Mouse (Mus musculus) layer of hippocampus, postnatal 14 days (tissue): ENCODE data around the gene Spo11. TPM values are rescaled to one million over a fixed set of nuclear protein-coding genes. Genes with fewer than 3 reads are reported as not detected.
A peak's percentile ranks its signal among the peaks of the same experiment; 100 is the strongest.

Experiments used
- DNase-seq, 2 experiments: peaks; one replicate each; pipeline ENCODE4 v3.0.0; 2021 to 2022; ENCODE audit warnings: low spot score in 2 of 2, mixed read lengths in 1 of 2
- total RNA-seq, 2 experiments: library from RNA; stranded (reverse); gene quantifications; 2 replicates each; pipeline ENCODE4 v1.2.3; 2021

Spo11 gene
- total RNA-seq, 2 experiments from 2014 or later, result 0.24 TPM; not detected in 1

- DNase-seq, result peak in 1 of 2 experiments; percentile 26
Measured at GRCm38 (mm10) chr2:172958579-172958978, 18.9 kb upstream of the Spo11 start.

DNA sequence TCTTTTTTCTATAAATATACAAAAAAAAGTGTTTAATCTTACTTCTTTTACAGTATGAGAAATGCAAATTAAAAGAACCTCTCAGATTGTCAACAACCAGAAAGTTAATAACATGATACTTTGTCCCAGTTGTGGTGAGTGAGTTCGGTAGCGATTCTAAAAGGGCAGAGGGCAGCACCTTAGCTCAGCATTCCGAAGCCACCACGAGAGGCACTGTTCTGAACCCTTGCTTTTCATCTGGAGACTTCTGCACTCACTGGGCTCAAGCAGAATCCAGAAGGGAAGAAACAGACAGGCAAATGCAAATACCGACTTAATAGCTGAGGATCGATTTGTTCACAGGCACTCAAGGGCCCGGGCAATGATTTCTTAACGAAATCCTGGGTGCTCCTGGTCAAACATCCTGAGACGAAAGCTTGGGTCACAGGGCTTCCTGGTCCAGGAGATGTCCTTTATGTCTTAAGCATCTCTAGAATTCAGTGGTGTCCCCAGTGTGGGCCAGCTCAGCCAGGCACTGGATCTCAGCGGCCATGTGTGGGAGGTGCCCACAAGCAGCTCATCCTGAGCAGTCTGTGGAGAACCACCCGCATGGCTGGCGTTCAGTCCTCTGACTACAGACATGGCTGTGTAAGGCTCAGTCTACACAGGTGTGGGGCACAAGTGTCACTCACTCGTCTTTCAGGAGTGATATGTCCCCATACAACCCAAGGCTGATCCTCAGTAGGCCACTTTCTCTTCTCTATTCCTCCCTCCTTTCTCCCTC, 18.3 kb upstream of the Spo11 start:
- no peak for DNase-seq

- DNase-seq, result no peak
Measured at GRCm38 (mm10) chr2:172960350-172960749, 17.1 kb upstream of the Spo11 start.

DNA sequence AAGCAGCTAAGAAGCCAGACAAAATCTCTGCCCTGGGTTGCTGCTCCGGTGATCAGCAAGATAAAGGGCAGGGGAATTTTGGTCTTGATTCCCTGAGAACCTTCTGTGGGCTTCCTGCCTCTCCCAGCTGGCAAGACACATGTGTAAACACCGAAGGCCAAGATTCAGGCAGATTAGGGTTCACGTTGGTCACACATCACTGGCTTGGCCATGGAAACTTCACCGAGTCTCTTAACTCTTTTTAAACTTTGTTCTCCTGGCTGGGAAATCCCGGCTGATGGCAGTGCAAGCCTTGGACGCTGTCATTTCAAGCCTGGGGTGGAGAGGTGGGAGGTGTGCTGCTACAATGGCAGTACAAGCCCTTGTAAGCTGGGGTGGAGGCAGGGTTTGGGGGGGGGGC, 16.3 kb upstream of the Spo11 start:
- DNase-seq, result no peak

GRCm38 (mm10) chr2:172965249-172965648, 12.3 kb upstream of the Spo11 start:
- no peak for DNase-seq

DNA sequence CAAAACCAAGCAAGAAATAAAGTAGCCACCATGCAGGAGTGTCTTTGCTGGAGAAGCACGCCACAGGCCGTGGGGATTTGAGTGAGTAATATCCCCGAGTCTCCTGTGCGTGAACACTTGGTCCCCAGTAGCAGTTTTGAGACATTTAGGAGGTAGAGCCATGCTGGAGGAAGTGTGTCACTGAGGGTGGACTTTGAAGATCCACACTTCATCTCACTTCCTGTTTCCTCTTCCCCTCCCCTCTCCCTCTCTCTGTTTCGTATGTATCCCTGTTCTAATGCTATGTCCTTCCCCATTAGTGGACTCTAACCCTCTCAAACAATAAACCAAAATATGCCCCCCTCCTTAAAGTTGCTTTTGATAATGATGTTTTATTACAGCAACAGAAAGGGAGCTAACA, 11.0 kb upstream of the Spo11 start:
- no peak for DNase-seq

DNA sequence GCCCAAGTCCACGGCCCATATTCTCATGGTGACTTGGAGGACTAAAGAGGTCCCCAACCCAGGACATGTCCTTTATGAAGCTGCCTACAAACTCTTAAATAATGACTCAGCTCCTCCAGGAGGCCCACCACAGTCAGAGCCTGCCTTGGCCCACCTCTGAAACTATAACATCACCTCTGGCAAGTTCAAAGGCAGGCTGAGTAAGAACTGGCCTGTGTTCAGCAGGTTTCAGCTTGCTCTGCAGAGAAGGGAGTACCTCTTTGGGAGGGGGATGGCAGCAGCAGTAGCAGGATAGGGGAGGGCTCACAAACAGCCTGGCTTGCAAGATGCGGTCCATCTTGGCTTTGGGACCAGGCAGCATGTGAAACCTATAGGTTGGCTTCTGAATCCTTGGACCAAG, 5.6 kb upstream of the Spo11 start:
- no peak for DNase-seq

GRCm38 (mm10) chr2:172973806-172974565, 3.5 kb upstream of the Spo11 start:
- no peak for DNase-seq

DNA sequence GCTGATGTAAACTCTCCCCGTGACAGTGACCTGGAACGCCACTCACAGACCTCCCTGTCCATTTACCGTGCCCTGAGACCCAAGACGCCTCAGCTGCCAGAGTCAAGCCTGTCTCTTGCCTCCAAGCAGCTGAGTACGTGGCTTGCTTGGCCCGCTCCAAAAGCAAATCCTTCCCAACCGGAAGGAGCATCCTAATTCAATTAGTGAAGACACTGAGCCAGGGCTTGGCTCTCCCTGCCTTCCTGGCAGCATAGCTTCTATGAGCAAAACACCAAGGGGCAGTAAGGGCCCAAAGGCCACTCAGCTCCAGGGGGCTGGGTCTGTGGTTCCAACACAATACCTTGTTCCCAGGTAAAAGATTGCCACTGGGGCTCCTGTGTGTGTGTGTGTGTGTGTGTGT, 2.8 kb upstream of the Spo11 start:
- no peak for DNase-seq

- no peak for DNase-seq
Measured at GRCm38 (mm10) chr2:172975159-172975558, 2.3 kb upstream of the Spo11 start.

- DNase-seq, result no peak
Measured at GRCm38 (mm10) chr2:172976661-172977238, 750 bp upstream of the Spo11 start.

- no peak for DNase-seq
Measured at GRCm38 (mm10) chr2:172978131-172978633, 682 bp downstream of the Spo11 start.

- no peak for DNase-seq
Measured at GRCm38 (mm10) chr2:172979666-172980345, 2.3 kb downstream of the Spo11 start.

DNA sequence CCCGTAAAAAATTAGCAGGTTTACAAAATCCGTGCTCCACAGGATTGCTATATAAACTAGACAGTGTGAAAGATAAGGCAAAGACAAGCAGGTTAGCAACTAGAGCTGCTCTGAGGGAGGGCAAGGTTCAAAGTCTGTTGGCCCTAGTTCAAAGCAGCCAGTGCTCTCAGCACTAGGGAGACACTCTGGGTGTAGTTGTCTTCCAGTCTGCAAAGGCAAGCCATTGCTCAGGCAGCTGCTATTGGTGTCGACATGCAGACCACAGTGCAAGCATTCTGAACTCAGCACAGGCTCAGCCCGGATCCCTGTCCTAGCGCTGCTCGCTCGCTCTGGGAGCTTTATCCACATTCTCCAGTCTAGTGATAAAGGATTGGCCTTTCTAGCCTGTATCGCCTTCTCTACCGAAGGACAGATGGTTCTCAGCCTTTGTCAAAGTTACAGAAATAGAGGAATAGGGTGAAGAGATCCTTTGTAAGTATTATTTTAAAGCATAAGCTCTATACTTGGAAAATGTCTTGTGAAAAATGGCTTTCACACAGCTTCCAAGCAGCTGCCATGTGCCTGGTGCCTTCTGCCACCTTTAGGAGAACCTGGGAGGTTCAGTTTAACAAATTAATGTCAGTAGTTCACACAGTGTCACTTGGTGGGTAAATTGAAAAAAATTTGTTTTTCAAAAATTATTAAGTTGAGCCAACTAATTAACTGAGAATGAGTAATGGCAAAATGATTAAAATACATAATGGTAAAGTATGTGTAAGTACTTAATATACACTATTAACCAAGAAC, 5.5 kb downstream of the Spo11 start:
- no peak for DNase-seq

- DNase-seq, result no peak
Measured at GRCm38 (mm10) chr2:172990161-172990560, 12.7 kb downstream of the Spo11 start.

GRCm38 (mm10) chr2:172996207-172996606, 18.7 kb downstream of the Spo11 start:
- DNase-seq, result peak; percentile 75 to 82

DNA sequence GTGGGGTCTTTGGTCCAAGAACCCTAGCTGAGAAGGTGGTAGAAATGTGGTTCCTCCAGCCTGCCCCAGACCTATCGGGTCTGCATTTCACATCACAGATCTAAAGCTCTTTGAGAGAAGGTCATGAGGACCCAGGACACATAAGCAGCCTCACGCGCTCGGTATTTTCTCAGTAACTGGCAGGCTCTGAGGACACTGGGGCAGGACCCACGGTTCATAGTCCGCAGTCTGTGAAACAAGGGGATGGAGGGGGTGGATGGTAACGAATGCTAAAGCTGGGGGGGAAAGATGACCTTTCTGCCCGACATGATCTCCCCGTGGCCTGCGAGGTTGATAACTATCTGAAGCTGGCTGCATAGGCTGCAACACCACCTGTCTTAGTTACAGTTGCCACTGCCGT, 20.2 kb downstream of the Spo11 start:
- no peak for DNase-seq

- no peak for DNase-seq
Measured at GRCm38 (mm10) chr2:172998478-172998877, 21.0 kb downstream of the Spo11 start.

- peak; percentile 99 for DNase-seq
Measured at GRCm38 (mm10) chr2:172999630-173000284, 22.3 kb downstream of the Spo11 start, which contains the start of gene Rae1. Gene Rae1 (plus strand): TSS chr2:173000117.

- DNase-seq, result no peak
Measured at GRCm38 (mm10) chr2:173000285-173000652, 22.8 kb downstream of the Spo11 start.
